In genomic region chr1:173880004-173880666, GRCm38 (mm10) we compare ENCODE assay signal across 9 mouse cellular contexts. TPM values are rescaled to one million over a fixed set of nuclear protein-coding genes. Genes with fewer than 3 reads are reported as not detected.
DNase-seq lines count a peak whose midpoint lies in the region; ATAC-seq and TF ChIP-seq lines count a peak whose summit lies in the region.
"Not testable (repeated sequence)": the region's sequence is repeated elsewhere in the genome, so short reads cannot be mapped to it uniquely, and the experiment has no call there.
"Had no signal": no experiment of that assay in that cellular context is flagged by ENCODE, and none has a peak within 500 bp of the region (broad histone marks: within the 10 kb centered on the region; RNA-seq: fewer than 3 reads in every experiment).

No protein-coding gene starts in this region.

- not testable (repeated sequence) for H3K4me2 ChIP-seq in forebrain, postnatal 0 days (ENCODE audit: low read depth)

- H3K36me3 ChIP-seq in forebrain, postnatal 0 days (ENCODE audit: insufficient read depth) = not testable (repeated sequence)

- H3K4me3 ChIP-seq in brown adipose tissue, adult 24 weeks (ENCODE audit: insufficient read depth, low read depth, low read length) = peak overlapping the region; percentile 57
- not testable (repeated sequence) for H3K4me3 ChIP-seq in forebrain, postnatal 0 days (ENCODE audit: low read depth, low read length)

- H3K9me3 ChIP-seq in forebrain, postnatal 0 days (ENCODE audit: low read length) = not testable (repeated sequence)

- peak; percentile 39 for DNase-seq in forebrain, postnatal 0 days
- peak; percentile 56 for DNase-seq in layer of hippocampus, adult 11-12 months (ENCODE audit: low spot score)
- DNase-seq in lung, postnatal 10 days = peak; percentile 5
- DNase-seq in natural killer cell, adult 2 months (ENCODE audit: low spot score in 2 of 2) = peak; percentile 17 to 35
- peak; percentile 13 to 14 for DNase-seq in thymus, postnatal 36 days

- H3K27me3 ChIP-seq in forebrain, postnatal 0 days (ENCODE audit: insufficient read depth, low read length) = not testable (repeated sequence)

- peak; percentile 71 for ATAC-seq in CD4-positive, CD25-positive, alpha-beta regulatory T cell, adult 4 months
- peak; percentile 94 for ATAC-seq in forebrain, postnatal 0 days
- ATAC-seq in hematopoietic stem cell, adult 5-6 weeks (replicated peaks in 1 of 2; ENCODE audit: insufficient read depth in 1 of 2, low FRiP score in 2 of 2, low TSS enrichment in 1 of 2, low read depth in 1 of 2, poor library complexity in 2 of 2, severe bottlenecking in 2 of 2) = peak; percentile 41 to 58

- 45% methylated on average over 3 of the region's 3 CpGs for WGBS in forebrain, postnatal 0 days

- not testable (repeated sequence) for TF ChIP-seq CTCF in forebrain, postnatal 0 days (IDR thresholded peaks at IDR 0.05; ENCODE audit: low read depth)

- H3K27ac ChIP-seq in brown adipose tissue, adult 24 weeks (replicated peaks; ENCODE audit: low read depth, low read length) = peak overlapping the region; percentile 96
- not testable (repeated sequence) for H3K27ac ChIP-seq in forebrain, postnatal 0 days (ENCODE audit: low read depth, low read length)

- H3K4me1 ChIP-seq in brown adipose tissue, adult 24 weeks (ENCODE audit: control insufficient read depth, insufficient read depth, insufficient read length, low read length); forebrain, postnatal 0 days (ENCODE audit: insufficient read depth): not testable (repeated sequence)

- not testable (repeated sequence) for H3K9ac ChIP-seq in forebrain, postnatal 0 days

RNA-seq across cellular contexts. Expression of gene Ifi211, which starts 32.7 kb away (rescaled TPM):
- 1 to 10 TPM; 1.2 to 1.5 TPM for polyA plus RNA-seq in CD4-positive, CD25-positive, alpha-beta regulatory T cell, adult 4 months (2017; shearing (Covaris generic))
- polyA plus RNA-seq in brown adipose tissue, adult 24 weeks (2012; ENCODE audit: insufficient read depth, insufficient read length, missing spikeins) = 5.4 and 7.4 TPM in 2 replicates
- 0.43 TPM in 1 of 2 replicates, not detected in the other for total RNA-seq in forebrain, postnatal 0 days (2014; rRNA removed)
- 0.35 and 0.48 TPM in 2 replicates for polyA plus RNA-seq in forebrain, postnatal 0 days (2015; fragmentation: Nextera tagmentation; extraction: Ambion mirVana)
- 4.3 TPM in 1 of 2 replicates, not detected in the other for total RNA-seq in hematopoietic stem cell, adult 5-6 weeks (2017)
- total RNA-seq: G1E had no signal
- polyA plus RNA-seq: G1E had no signal

Comparison
In these comparisons a context has a peak if more than half of its experiments do, and no peak if none do; other contexts are left out.
1. DNase-seq: peak in every context shown above with its lines; median percentile 56 in layer of hippocampus, adult 11-12 months; 39 in forebrain, postnatal 0 days; 26 in natural killer cell, adult 2 months; 14 in thymus, postnatal 36 days; 5 in lung, postnatal 10 days.